Mouse (Mus musculus): ENCODE data around the gene Necab2.

Gene Necab2

DNA sequence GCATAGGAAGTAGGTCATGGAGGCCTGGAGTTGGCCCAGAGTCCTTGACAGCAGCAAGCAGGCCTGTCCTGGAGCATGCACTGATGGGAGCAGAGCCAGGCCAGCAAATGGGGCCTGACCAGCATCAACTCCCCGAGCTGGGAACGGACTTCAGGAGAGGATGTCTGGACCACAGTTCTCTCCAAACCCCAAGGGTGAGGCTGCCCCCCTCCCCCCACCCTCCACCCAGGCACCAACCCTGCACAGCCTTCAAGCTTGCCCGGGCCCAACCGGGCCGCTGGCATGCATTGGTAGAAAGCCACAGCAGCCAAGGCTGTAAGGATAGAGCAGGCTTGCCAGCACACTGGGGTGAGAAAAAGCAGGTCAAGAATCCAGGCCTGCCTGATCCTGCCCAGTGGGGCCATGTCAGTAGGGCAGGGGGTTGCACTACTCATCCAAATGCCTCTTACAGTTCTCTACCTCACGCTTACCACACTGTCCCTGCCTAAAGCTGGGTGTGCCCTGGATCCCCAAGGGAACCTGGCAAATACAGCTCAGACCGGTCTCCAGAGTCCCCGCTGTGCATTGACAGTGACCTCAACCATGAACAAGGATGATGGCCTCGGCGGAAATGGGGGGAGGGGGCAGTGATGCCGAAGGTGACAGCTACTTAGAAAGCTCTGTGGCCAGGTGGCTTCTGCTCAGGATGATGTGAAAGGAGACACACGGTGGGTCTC, 18.7 kb upstream of the Necab2 start:
- in situ Hi-C loops (cut with MboI, MseI) = no loop called here

DNA sequence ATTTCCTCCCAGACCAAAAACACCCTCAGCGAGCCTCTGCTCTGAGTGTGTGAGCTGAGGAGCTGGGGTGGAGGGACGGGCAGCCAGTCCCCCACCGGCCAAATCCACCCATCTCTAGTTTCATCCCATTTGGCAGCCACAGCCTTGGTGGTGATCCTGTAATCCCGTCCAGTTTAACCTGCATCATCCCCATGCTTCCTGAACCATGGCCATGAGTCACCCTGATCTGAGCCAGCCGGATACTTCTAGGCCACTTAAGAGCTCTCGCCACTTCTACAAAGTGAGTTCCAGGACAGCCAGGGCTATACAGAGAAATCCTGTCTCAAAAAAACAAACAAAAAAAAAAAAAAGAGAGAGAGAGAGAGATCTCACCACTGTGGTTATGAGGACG, 18.2 kb upstream of the Necab2 start:
- in situ Hi-C loops (cut with MboI, MseI) = no loop called here

- in situ Hi-C loops (cut with MboI, MseI) = no loop called here
Measured at GRCm38 (mm10) chr8:119428766-119429327, 17.7 kb upstream of the Necab2 start.

DNA sequence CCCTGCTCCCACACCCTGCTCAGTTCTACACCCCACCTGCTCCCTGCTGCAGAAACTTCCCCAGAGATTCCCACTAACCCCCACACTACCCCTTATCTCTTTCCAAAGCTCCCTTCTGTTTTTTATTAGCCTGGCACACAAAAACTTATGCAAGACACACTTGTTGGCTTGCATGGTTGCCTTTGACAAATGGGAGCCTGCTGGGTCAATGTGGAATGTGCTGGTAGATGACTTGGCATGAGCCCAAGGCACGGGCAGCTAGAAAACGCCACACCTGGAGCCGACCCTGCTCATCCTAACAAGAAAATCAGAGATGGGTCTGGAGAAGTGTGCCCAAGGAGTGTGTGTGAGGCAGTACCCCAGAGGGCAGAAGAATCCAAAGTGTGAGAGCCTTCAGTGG, 17.0 kb upstream of the Necab2 start:
- in situ Hi-C loops (cut with MboI, MseI) = no loop called here

- in situ Hi-C loops (cut with MboI, MseI) = loop anchor here (10.0 kb wide), 1 partner anchor 185 kb away; the partner anchor contains the start of gene Adad2
Measured at GRCm38 (mm10) chr8:119430250-119430649, 16.3 kb upstream of the Necab2 start.

DNA sequence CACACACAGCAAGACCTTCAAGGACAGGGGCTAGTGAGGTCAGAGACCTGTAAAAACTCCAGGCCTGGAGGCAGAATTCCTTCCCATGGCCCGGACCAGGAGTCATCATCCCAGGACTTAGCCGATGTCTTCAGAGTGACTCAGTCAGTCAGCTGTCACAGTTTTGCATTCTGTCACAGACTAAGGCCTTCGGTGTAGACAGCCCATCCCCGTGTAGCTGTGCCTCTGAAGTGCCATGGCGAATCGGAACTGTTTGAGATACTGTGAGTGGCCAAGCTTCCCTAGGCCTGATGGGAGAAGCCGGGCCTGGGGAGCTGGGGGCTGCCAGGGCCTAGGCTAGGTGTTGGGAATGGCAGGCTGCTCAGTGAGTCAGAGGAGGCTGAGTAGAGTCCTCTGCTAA, 15.8 kb upstream of the Necab2 start:
- in situ Hi-C loops (cut with MboI, MseI) = loop anchor here (10.0 kb wide), 1 partner anchor 184 kb away; the partner anchor contains the start of gene Adad2

DNA sequence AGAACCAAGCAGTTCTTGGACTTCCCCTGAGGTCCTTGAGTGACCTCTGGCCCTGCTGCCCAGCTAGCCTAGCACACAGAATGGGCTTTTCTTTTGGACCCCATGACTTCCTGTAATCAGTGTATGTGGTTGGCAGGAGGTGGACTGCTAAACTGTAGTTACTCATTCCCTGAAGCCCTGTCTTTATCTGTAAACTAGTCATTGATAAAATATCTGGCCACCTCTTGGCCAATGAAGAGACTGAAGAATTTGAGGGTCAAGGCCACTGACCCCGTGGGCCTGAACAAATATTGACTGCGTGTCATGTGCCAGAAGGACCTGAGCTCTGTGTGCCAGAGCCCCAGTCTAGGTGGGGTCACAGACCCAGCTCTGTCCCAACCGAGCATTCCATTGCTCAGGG, 14.1 kb upstream of the Necab2 start:
- in situ Hi-C loops (cut with MboI, MseI) = loop anchor here (10.0 kb wide), 1 partner anchor 182 kb away; the partner anchor contains the start of gene Adad2

DNA sequence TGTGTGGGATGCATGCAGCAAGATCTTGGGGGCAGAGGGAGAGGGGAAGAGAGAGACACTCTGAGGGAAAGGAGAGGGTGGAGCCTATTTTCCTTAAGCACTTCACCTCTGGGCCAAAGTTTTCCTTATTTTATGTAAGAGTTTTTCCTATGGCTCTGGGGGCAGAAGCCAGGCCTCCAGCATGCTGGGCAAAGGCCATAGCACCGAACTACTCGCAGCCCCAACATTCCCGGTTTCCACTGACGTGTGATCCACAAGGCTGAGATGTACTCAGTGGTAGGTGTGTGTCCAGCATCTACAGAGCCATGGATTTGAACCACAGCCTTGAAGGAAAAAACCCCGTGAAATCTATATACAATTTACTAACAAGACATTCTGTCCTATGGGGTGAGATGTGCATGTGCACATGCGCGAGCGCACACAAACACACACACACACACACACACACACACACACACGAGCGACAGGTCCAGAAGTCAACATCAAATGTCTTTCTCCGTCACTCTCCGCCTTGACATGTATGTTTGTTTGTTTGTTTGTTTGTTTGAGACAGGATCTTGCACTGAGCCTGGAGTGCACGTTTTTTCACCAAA, 12.8 kb upstream of the Necab2 start, which contains the start of gene Osgin1:
TSS of gene Osgin1 (plus strand) at position 543 of the 593 bp plus-strand sequence.
- in situ Hi-C loops (cut with MboI, MseI) = loop anchor here (10.0 kb wide), 1 partner anchor 181 kb away; the partner anchor contains the start of gene Adad2

DNA sequence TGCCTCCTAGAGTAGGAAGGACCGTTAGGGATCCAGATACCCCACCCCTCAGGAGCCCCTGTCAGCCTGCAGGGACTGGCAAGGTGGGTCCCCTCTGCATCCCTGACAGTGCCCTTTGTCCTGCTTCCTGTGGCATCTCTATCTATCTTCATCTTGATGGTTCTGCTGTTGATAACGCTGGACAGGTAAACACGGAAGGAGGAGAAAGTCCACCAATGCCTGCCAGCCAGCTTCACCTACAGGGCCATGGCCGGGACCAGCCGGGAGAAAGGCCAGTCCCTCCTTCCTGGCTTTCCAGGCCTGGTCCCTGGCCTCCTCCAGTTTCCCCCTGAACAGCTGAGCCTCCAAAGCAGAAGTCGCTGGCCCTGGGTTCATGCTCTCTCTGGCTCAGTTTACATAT, 11.9 kb upstream of the Necab2 start:
- in situ Hi-C loops (cut with MboI, MseI) = loop anchor here (10.0 kb wide), 1 partner anchor 180 kb away; the partner anchor contains the start of gene Adad2

GRCm38 (mm10) chr8:119435527-119435926, 11.0 kb upstream of the Necab2 start:
- in situ Hi-C loops (cut with MboI, MseI) = loop anchor here (10.0 kb wide), 1 partner anchor 179 kb away; the partner anchor contains the start of gene Adad2

DNA sequence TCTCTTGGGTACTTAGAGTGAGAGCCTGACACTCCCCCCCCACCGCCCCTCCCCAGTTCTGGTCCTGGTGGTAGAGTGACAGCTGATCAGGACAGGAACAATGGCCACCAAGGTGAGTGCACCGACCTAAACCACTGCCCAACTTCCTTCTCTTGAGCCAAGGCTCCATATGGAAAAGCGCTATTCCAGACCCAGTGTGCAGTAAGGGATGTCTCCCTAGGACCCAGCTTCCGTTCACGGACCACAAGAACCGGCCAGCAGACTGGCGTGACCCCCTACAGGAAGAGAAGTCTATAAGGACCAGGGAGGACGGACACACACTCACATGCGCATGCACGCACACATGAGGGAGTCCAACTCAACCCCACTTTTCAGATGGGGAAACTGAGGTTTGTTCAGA, 10.2 kb upstream of the Necab2 start:
- in situ Hi-C loops (cut with MboI, MseI) = loop anchor here (10.0 kb wide), 1 partner anchor 178 kb away; the partner anchor contains the start of gene Adad2

GRCm38 (mm10) chr8:119436933-119437332, 9.6 kb upstream of the Necab2 start:
- in situ Hi-C loops (cut with MboI, MseI) = loop anchor here (10.0 kb wide), 1 partner anchor 178 kb away; the partner anchor contains the start of gene Adad2

GRCm38 (mm10) chr8:119437506-119437905, 9.0 kb upstream of the Necab2 start:
- in situ Hi-C loops (cut with MboI, MseI) = loop anchor here (10.0 kb wide), 1 partner anchor 177 kb away; the partner anchor contains the start of gene Adad2

- in situ Hi-C loops (cut with MboI, MseI) = loop anchor here (10.0 kb wide), 1 partner anchor 176 kb away; the partner anchor contains the start of gene Adad2
Measured at GRCm38 (mm10) chr8:119438876-119439275, 7.6 kb upstream of the Necab2 start.

DNA sequence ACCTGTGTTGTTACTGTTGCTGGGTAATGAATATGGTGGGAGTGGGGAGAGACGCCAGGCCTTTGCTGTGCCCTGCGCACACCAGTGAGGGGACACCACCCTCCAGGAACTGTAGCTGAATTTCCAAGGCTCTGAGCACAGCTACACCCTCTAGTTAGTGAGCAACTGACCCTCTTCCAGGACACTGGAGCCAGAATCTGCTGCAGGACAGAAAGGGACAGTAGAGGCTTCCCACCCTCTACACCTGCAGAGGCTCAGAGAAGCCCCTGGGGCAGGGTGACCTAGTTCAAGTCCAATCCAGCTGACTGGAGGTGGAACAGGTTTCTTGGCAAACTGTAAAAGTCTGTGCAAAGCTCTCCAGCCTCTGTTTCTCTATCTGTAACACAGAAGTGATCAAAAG, 7.1 kb upstream of the Necab2 start:
- in situ Hi-C loops (cut with MboI, MseI) = loop anchor here (10.0 kb wide), 1 partner anchor 175 kb away; the partner anchor contains the start of gene Adad2

DNA sequence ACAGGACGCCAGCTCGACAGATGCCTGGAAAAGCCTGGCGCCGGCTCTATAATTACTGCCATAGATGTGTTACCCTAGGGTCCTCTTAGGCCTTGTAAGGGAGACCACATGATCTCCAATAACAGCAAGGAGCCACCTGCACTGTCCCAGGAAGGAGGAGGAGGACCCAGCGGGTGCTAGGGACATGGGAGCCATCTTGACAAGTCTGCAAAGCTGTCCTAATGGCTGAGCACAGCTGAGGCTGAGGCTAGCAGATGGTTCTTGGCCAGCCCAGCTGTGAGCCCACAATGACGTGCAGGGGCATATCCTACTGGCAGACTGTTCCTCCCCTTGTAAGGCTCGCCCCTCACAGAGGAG, 6.6 kb upstream of the Necab2 start:
- in situ Hi-C loops (cut with MboI, MseI) = loop anchor here (10.0 kb wide), 1 partner anchor 175 kb away; the partner anchor contains the start of gene Adad2

GRCm38 (mm10) chr8:119440250-119440951, 6.1 kb upstream of the Necab2 start:
- in situ Hi-C loops (cut with MboI, MseI) = no loop called here

- in situ Hi-C loops (cut with MboI, MseI) = no loop called here
Measured at GRCm38 (mm10) chr8:119440952-119441270, 5.6 kb upstream of the Necab2 start.

GRCm38 (mm10) chr8:119442013-119442412, 4.5 kb upstream of the Necab2 start:
- in situ Hi-C loops (cut with MboI, MseI) = no loop called here

DNA sequence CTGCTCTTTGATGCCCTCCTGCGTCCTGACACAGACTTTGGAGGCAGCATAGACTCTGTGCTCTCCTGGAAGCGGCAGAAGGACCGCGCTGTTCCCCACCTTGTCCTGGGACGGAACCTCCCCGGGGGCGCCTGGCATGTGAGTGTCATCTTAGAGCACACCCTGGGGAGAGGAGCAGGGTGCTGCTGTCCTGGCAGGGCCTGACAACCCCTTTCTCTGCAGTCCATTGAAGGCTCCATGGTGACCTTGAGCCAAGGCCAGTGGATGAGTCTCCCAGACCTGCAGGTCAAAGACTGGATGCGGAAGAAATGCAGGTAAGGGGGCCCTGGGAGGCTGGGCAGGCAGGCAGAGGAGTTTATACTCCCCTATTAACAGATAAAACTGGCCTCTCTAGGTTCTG, 3.5 kb upstream of the Necab2 start:
- in situ Hi-C loops (cut with MboI, MseI) = no loop called here

DNA sequence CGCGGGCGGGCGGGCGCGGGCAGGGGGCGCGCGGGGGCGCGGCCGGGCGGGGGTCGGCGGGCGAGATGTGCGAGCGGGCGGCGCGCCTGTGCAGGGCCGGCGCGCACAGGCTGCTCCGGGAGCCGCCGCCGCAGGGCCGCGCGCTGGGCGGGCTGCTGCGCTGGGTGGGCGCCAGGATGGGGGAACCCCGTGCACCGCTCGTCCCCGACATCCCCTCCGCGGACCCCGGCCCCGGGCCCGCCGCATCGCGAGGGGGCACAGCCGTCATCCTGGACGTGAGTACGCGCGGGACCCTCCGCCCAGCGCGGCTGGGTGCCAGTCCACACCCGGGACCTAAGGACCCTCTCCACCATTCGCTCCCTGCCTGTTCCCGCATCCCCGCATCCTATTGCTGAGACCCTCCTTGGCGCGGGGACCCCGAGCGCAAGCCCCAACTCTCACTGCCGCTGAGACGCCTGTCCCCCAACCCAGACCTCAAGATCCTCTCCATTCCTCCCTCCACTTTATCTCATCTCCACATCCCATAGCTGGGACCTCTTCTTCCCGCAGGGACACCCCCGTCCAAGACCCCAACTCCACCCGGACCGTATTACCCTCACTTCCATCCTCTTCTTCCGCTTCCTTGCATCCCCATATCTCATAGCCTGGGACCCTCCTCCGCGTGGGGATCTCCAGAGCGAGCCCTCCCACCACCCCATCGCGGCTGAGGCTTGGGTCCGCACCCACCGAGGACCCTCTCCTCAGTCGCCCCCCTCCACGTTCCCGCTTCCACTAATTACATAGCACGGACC, 666 bp downstream of the Necab2 start:
- in situ Hi-C loops (cut with MboI, MseI) = no loop called here
